Mouse (Mus musculus): ENCODE measurements around the gene Ston1.

Gene Ston1

DNA sequence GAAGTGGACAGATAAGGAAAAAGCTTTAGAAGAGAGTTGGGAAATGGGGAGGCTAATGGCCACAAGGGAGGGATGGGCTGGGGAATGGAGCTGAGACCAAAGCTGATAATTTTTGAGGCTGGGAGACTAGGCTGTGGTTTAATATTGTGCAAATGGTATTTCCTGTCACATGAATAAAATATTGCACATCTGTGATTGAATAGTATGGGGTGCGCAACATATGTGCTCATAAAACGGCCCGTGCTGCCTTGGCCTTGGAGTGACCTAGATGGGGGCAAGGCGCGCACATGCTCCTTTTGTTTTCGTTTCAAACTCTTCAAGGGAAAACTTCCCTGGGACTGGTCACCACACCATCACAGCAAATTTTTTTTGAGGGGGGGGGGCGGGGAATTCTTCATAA is 28.4 kb downstream of the Ston1 start:
- DNase-seq (ENCODE audit: low spot score): no peak

GRCm38 (mm10) chr17:88626347-88626811 is 28.9 kb downstream of the Ston1 start:
- DNase-seq (ENCODE audit: low spot score): no peak

GRCm38 (mm10) chr17:88627150-88627549 is 29.7 kb downstream of the Ston1 start:
- DNase-seq (ENCODE audit: low spot score): no peak

DNA sequence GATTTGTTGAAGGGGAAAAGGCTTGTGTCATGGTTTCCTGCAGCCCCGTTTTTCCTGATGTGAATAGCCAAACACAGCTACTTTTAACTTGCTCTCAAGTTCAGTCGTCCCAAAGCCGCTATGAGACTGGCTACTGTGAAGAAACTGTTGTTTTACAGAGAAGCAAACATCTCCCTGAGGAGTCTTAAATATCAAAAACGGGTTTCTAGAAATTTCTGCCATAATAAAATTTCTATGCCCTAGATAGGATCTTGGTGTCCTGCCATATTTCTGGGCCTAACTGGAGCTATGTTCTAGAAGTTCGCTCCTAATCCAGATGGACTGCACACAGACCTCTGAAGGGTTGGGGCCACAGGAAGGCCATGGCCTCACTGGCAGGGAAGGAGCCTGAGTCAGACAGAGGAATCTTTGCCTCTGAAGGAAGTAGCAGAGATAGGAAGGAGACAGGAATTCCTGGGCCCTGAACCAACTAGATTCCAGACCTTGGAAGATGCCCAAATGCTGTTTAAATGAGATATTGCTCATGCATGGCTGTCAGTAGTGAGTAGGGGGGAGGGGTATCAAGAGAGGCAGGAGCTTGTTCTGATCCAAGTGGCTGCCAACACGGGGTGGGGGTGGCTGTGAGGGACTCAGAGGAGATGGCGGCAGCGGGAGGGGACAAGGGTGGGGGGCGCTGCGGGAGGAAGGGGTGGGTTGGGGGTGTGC is 31.3 kb downstream of the Ston1 start:
- DNase-seq (ENCODE audit: low spot score): no peak

DNA sequence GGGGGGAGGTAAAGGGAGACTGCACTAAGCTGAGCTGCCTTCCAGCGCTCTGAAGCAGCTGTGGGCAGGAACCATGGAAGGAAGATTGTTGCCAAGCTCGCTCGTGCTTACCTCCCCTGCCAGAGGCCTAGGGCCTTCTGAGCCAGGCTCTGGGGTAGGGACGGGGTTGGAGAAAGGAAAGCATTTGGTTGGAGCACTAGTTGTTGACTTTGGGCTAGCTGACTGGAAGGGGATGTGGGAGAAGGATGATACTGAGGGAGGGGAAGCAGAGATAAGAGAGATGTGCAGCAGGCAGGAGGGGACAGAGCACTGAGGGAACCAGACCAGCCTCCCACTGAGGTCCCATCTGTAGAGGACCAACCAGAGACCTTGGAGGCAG is 31.9 kb downstream of the Ston1 start:
- no peak for DNase-seq (ENCODE audit: low spot score)

DNA sequence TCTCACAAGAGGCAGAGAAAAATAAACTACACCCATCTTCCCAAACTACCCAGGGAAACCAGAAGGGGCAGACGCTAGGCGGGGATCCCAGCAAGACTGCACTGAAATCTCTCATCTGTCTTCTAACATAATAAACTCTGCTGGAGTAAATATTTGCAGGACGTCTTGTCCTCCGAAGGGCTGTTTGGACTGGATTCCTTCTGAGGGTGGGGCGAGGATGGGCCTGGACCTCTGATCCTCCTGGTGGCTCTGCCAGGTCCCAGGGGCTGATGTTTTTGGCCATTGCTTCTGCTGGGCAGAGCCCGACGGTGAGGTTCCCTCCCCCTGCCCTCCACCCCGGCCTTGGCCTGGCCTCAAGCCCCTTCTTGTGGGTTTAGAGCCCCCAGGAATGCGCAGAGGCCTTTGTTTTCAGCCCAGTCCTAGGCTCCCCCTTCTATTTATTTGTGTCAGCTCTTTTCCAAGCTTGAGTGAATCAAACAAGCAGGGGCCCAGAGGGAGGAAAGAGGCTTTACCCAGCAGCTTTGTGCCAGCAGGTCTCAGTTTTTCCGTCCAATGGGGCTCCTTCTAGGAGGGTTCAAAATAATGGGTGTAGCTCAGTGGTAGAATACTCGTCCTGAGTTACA is 32.6 kb downstream of the Ston1 start:
- DNase-seq (ENCODE audit: low spot score): no peak

DNA sequence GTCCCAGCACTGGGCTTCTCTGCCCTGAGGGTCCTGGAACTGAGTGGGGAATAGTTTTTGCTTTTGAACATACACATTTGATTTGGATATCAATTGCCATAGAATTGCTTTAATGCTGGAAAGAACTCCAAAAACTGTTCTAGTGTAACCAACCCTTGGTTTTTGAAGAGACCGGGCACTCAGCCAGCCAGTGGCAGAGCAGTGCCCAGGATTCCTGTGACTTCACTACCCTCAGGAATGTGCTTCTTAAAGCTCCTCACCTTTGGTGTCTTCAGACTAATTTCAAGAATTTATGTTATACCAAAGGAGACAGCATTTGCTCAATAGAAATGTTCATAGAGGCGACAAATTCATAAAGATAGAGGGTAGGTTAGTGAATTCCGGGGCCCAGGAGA is 33.1 kb downstream of the Ston1 start:
- DNase-seq (ENCODE audit: low spot score): no peak

DNA sequence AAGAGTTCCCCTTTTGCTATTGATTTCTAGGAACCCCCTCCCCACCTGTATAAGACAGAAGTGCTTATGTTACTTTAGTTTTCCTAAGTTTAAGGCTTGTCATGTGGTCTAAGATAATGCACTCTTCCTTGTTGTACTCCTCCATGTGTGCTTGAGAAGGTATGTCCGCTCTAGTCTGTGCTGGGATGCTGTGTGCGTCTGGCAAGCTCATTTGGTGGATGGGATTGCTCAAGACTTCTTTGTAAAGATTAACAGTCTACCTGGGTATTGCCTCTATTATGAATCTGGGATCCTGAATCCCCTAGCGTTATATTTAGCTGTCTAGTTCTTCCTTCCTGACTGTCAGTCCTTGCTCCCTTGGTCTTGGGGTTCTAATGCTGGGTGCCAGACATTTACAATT is 35.1 kb downstream of the Ston1 start:
- no peak for DNase-seq (ENCODE audit: low spot score)

- DNase-seq (ENCODE audit: low spot score): no peak
Observed at GRCm38 (mm10) chr17:88636076-88636475, 38.6 kb downstream of the Ston1 start.

DNA sequence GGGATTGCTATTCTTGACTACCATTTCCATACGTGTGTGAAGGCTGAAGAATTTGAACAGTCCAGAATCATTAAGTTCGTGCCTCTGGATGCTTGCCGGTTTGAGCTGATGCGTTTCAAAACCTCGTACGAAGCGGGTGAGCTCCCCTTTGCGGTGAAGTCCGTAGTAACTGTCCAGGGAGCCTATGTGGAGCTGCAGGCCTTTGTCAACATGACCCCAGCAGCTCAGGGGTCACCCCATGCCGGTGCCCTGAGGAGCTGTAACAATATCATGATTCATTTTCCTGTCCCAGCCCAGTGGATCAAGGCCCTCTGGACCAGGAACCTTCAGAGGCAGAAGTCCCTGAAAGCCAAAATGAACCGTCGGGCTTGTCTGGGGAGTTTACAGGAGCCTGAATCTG is 39.1 kb downstream of the Ston1 start:
- no peak for DNase-seq (ENCODE audit: low spot score)

GRCm38 (mm10) chr17:88641012-88641411 is 43.5 kb downstream of the Ston1 start:
- DNase-seq (ENCODE audit: low spot score): peak; percentile 32

GRCm38 (mm10) chr17:88641836-88642235 is 44.4 kb downstream of the Ston1 start:
- DNase-seq (ENCODE audit: low spot score): no peak

GRCm38 (mm10) chr17:88644876-88645275 is 47.4 kb downstream of the Ston1 start:
- no peak for DNase-seq (ENCODE audit: low spot score)

DNA sequence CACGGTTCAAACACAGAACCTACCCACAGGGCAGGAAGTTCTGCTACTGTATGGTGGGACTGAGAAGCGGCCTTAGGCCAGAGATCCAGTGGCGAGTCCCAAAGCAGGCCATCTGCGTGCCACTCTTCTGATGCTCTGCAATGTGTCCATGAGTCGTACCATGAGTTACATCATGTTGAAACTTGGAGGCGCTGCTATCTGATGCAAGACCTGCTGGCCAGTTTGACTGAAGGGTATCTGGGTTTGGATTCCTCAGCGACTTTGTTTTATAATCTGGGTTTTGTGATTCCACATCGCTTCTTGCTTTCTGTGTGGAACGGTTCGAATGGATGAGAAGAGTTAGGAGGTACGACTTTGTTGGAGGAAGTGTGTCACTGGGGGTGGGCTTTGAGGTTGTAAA is 47.8 kb downstream of the Ston1 start:
- no peak for DNase-seq (ENCODE audit: low spot score)

DNA sequence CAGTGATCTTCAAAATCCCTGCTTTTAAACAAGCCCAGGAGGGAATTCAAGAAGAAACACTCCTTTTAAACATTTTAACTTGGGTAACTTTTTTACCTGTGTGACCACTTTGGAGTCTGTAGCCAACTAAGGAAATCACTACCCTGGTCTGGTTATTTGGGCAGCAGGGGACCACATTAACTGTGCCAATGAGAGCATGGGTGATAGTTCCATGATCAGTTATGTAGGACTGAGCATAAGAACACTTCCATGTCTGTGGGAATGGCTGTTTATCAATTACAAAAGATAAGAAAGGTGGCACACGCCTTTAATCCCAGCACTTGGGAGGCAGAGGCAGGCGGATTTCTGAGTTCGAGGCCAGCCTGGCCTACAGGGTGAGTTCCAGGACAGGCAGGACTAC is 49.7 kb downstream of the Ston1 start:
- DNase-seq (ENCODE audit: low spot score): no peak

GRCm38 (mm10) chr17:88652010-88652409 is 54.5 kb downstream of the Ston1 start:
- no peak for DNase-seq (ENCODE audit: low spot score)

- no peak for DNase-seq (ENCODE audit: low spot score)
Observed at GRCm38 (mm10) chr17:88652702-88653374, 55.4 kb downstream of the Ston1 start.

- DNase-seq (ENCODE audit: low spot score): no peak
Observed at GRCm38 (mm10) chr17:88653375-88653769, 55.9 kb downstream of the Ston1 start.

DNA sequence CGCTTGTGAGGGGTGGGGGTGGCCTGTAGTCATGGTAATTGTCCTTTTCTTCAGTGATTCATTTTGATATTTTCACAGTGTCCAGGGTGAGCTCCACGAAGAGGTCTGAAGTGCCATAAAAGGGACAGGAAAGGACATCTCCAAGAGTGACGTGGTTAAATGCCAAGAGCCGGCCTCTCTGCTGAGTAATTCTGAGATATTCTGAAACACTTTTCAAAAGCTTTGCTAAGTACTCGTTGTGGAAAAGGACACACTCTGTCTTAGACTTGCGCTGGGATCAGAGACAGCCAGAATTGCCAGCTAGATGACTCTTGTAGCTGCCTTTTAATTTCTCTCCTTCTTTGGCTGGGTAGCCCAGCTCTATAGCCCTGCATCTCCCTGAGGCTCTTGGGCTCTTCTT is 61.0 kb downstream of the Ston1 start:
- DNase-seq (ENCODE audit: low spot score): no peak

- no peak for DNase-seq (ENCODE audit: low spot score)
Observed at GRCm38 (mm10) chr17:88666076-88666475, 68.6 kb downstream of the Ston1 start.

DNA sequence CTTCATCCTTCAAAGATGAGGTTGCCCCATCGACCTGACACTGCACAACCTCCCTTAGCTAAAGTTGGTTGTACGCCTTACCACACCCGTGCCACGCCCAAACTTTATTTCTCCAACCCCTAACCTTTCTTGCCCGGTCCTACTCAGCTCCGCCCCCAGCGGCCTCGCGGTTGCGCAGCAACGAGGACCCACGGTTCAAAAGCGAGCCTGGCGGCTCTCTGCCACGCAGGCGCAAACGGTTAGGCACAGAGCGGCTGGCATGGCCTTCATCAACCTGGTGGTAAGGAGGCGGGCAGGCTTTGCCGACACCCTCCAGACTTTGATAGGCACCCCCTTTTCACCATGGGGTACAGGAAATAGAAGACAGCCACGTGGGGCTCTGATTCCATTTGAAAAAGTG is 71.0 kb downstream of the Ston1 start, which contains the start of gene Gtf2a1l:
Gene Gtf2a1l, plus strand, starts transcription at position 209 of the 400 bp plus-strand sequence.
- no peak for DNase-seq (ENCODE audit: low spot score)

- no peak for DNase-seq (ENCODE audit: low spot score)
Observed at GRCm38 (mm10) chr17:88669921-88670320, 72.4 kb downstream of the Ston1 start.

DNA sequence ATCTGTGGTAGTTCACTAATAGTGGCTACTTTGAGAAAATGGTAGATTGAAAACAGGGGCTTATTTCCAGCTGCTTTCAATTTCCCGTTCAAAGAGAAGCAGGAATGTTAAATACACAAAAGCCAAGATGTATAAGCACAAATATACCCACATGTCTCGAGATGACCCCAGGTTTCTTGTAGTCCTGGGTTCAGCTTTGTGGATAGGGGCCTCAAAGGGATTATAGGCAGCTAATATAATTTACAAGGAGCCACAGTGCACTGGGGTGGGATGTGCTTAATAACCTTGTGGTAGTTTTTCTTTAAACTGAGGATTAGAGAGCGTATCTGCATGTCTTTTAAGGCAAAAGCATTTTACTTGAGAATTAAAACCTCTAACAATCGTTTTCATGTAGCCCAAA is 73.3 kb downstream of the Ston1 start:
- no peak for DNase-seq (ENCODE audit: low spot score)
